Mouse (Mus musculus): ENCODE results near the gene Mdn1.

GRCm38 (mm10) chr4:32750711-32751110 lies 93.8 kb downstream of the Mdn1 start:
- TF ChIP-seq GATA1 (IDR thresholded peaks at IDR 0.05; ENCODE audit: borderline replicate concordance, low read length) (no peak), FLI1 (IDR thresholded peaks at IDR 0.05; ENCODE audit: low read length) (no peak)
